Mouse (Mus musculus): ENCODE measurements around the gene 4921517D22Rik. TPM values are rescaled to one million over a fixed set of nuclear protein-coding genes. Genes with fewer than 3 reads are reported as not detected.

The 4921517D22Rik gene
- polyA plus RNA-seq, 1 experiment, result not detected

- no peak for TF ChIP-seq POLR2A (IDR thresholded peaks at IDR 0.05; ENCODE audit: insufficient read depth, low read depth, low read length)
- no peak for TF ChIP-seq CTCF (IDR thresholded peaks at IDR 0.05; ENCODE audit: insufficient read depth, low read depth, low read length)
- Histone ChIP-seq H3K27ac (ENCODE audit: insufficient read depth, low read depth, low read length) (no peak overlapping the region), H3K4me3 (ENCODE audit: insufficient read depth, low read depth, low read length) (no peak overlapping the region), H3K4me1 (ENCODE audit: control insufficient read depth, insufficient read depth, low read length) (peaks cover 3% of the 10 kb centered on the region; the same call in 1 of the 2 replicates)
- 50% methylated on average over 4 of the region's 4 CpGs for WGBS
These were observed 36.9 kb downstream of the 4921517D22Rik start for GRCm38 (mm10) chr13:59656975-59657388.

DNA sequence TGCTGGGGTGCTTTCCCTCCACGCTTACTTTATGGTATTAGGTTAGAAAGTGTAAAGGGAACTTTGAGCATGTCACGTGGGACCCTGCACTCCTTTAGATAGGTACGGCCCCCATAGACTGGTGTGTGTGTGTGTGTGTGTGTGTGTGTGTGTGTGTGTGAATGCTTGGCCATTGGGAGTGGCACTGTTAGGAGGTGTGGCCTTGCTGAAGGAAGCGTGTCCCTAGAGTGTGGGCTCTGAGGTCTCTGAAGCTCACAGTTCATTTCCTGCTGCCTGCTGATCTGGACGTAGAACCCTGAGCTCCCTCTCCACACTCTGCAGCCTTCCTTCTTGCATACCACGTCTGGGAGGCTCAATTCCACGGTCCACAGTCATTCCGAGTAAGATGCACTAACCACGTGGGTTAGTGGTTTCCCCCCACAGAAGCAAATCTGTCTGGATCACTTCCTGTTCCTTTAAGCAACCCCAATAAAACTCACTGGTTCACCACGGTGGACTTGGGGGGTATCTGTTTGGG is 37.5 kb downstream of the 4921517D22Rik start:
- Histone ChIP-seq H3K4me1 (ENCODE audit: control insufficient read depth, insufficient read depth, low read length) (peaks cover 3% of the 10 kb centered on the region; the same call in 1 of the 2 replicates), H3K4me3 (ENCODE audit: insufficient read depth, low read depth, low read length) (no peak overlapping the region), H3K27ac (ENCODE audit: insufficient read depth, low read depth, low read length) (no peak overlapping the region)
- 84% methylated on average over 10 of the region's 10 CpGs for WGBS
- TF ChIP-seq CTCF (IDR thresholded peaks at IDR 0.05; ENCODE audit: insufficient read depth, low read depth, low read length) (no peak), POLR2A (IDR thresholded peaks at IDR 0.05; ENCODE audit: insufficient read depth, low read depth, low read length) (no peak)

GRCm38 (mm10) chr13:59655718-59656315 is 38.1 kb downstream of the 4921517D22Rik start:
- TF ChIP-seq CTCF (IDR thresholded peaks at IDR 0.05; ENCODE audit: insufficient read depth, low read depth, low read length) (no peak), POLR2A (IDR thresholded peaks at IDR 0.05; ENCODE audit: insufficient read depth, low read depth, low read length) (no peak)
- Histone ChIP-seq H3K4me3 (ENCODE audit: insufficient read depth, low read depth, low read length) (no peak overlapping the region), H3K27ac (ENCODE audit: insufficient read depth, low read depth, low read length) (no peak overlapping the region), H3K4me1 (ENCODE audit: control insufficient read depth, insufficient read depth, low read length) (peaks cover 3% of the 10 kb centered on the region; the same call in 1 of the 2 replicates)
- WGBS, result 97% methylated on average over 15 of the region's 15 CpGs

- no peak for TF ChIP-seq CTCF (IDR thresholded peaks at IDR 0.05; ENCODE audit: insufficient read depth, low read depth, low read length)
- TF ChIP-seq POLR2A (IDR thresholded peaks at IDR 0.05; ENCODE audit: insufficient read depth, low read depth, low read length), result no peak
- H3K4me3 ChIP-seq (ENCODE audit: insufficient read depth, low read depth, low read length), result no peak overlapping the region
- no peak overlapping the region for H3K27ac ChIP-seq (ENCODE audit: insufficient read depth, low read depth, low read length)
- H3K4me1 ChIP-seq (ENCODE audit: control insufficient read depth, insufficient read depth, low read length), result peaks cover 3% of the 10 kb centered on the region; the same call in 1 of the 2 replicates
- WGBS, result 97% methylated on average over 5 of the region's 5 CpGs
These were observed 39.4 kb downstream of the 4921517D22Rik start for GRCm38 (mm10) chr13:59654465-59654864.

- peaks cover 3% of the 10 kb centered on the region; the same call in 1 of the 2 replicates for H3K4me1 ChIP-seq (ENCODE audit: control insufficient read depth, insufficient read depth, low read length)
- WGBS, result 92% methylated on average over 3 of the region's 3 CpGs
- TF ChIP-seq CTCF (IDR thresholded peaks at IDR 0.05; ENCODE audit: insufficient read depth, low read depth, low read length) (no peak), POLR2A (IDR thresholded peaks at IDR 0.05; ENCODE audit: insufficient read depth, low read depth, low read length) (no peak)
- H3K27ac ChIP-seq (ENCODE audit: insufficient read depth, low read depth, low read length), result no peak overlapping the region
- no peak overlapping the region for H3K4me3 ChIP-seq (ENCODE audit: insufficient read depth, low read depth, low read length)
These were observed 40.8 kb downstream of the 4921517D22Rik start for GRCm38 (mm10) chr13:59653136-59653535.

DNA sequence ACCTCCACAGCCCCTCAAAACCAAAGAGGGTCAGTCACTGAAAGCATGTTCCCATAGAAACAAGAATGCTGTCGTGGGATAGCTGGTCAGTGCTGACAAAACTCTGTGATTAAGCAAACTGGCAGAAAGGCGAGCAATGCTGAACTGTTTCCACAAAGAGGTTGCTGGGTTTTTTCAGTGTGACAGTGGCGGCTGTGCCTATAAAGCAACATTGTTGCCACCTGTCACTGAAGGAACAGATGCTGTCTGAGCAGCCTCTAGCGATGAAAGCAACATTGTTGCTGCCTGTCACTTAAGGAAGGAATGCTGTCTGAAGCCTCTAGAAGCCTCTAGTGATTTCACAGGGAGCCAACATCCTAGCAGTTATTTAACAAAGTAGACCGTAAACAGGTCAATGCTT is 41.3 kb downstream of the 4921517D22Rik start:
- Histone ChIP-seq H3K4me3 (ENCODE audit: insufficient read depth, low read depth, low read length) (no peak overlapping the region), H3K27ac (ENCODE audit: insufficient read depth, low read depth, low read length) (no peak overlapping the region), H3K4me1 (ENCODE audit: control insufficient read depth, insufficient read depth, low read length) (peaks cover 3% of the 10 kb centered on the region; the same call in 1 of the 2 replicates)
- TF ChIP-seq CTCF (IDR thresholded peaks at IDR 0.05; ENCODE audit: insufficient read depth, low read depth, low read length) (no peak), POLR2A (IDR thresholded peaks at IDR 0.05; ENCODE audit: insufficient read depth, low read depth, low read length) (no peak)
- whole genome bisulfite sequencing, result 58% methylated on average over 5 of the region's 5 CpGs

DNA sequence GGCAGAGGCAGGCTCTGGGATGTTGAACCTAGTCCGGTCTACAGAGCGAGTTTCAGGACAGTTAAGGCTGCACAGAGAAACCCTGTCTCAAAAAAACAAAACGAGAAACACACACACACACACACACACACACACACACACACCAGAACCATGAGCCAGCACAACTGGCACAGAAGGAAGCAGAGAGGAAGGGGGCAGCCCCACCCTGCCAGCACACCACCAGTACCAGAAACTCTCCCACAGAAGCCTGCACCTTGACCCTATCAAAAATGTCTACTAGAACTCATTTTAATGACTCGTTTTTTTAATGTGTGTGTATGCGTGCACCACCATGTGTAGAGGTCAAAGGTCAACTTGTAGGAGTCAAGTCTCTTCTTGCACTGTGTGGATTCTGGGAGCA is 44.1 kb downstream of the 4921517D22Rik start:
- Histone ChIP-seq H3K27ac (ENCODE audit: insufficient read depth, low read depth, low read length) (no peak overlapping the region), H3K4me1 (ENCODE audit: control insufficient read depth, insufficient read depth, low read length) (peaks cover 6% of the 10 kb centered on the region; the same call in 1 of the 2 replicates), H3K4me3 (ENCODE audit: insufficient read depth, low read depth, low read length) (no peak overlapping the region)
- TF ChIP-seq POLR2A (IDR thresholded peaks at IDR 0.05; ENCODE audit: insufficient read depth, low read depth, low read length), result no peak
- TF ChIP-seq CTCF (IDR thresholded peaks at IDR 0.05; ENCODE audit: insufficient read depth, low read depth, low read length), result no peak
- 94% methylated on average over 5 of the region's 5 CpGs for WGBS

GRCm38 (mm10) chr13:59648598-59648997 is 45.3 kb downstream of the 4921517D22Rik start:
- Histone ChIP-seq H3K27ac (ENCODE audit: insufficient read depth, low read depth, low read length) (no peak overlapping the region), H3K4me3 (ENCODE audit: insufficient read depth, low read depth, low read length) (no peak overlapping the region), H3K4me1 (ENCODE audit: control insufficient read depth, insufficient read depth, low read length) (peaks cover 6% of the 10 kb centered on the region; the same call in 1 of the 2 replicates)
- TF ChIP-seq POLR2A (IDR thresholded peaks at IDR 0.05; ENCODE audit: insufficient read depth, low read depth, low read length), result no peak
- no peak for TF ChIP-seq CTCF (IDR thresholded peaks at IDR 0.05; ENCODE audit: insufficient read depth, low read depth, low read length)
- 93% methylated on average over 6 of the region's 6 CpGs for WGBS

DNA sequence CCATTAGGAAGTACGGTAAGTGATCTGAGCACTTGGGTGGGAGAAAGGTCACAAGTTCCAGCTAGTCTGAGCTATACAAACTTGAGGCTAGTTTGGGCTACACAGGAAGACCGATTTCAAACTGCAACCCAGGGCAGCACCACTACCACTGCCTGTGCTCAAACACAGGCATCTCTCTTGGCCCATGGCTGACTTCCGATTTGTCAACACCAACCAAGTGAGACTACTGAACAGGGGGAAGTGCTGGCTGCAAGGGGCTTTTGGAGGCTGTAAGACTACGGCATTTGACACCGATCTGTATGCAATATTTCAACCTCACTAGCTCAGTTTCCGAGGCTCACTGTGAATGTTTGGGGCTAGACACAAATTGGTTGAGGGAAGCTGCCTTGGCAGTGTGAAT is 46.4 kb downstream of the 4921517D22Rik start:
- WGBS, result 93% methylated on average over 6 of the region's 6 CpGs
- Histone ChIP-seq H3K4me3 (ENCODE audit: insufficient read depth, low read depth, low read length) (no peak overlapping the region), H3K27ac (ENCODE audit: insufficient read depth, low read depth, low read length) (no peak overlapping the region), H3K4me1 (ENCODE audit: control insufficient read depth, insufficient read depth, low read length) (peaks cover 6% of the 10 kb centered on the region; the same call in 1 of the 2 replicates)
- TF ChIP-seq POLR2A (IDR thresholded peaks at IDR 0.05; ENCODE audit: insufficient read depth, low read depth, low read length), result no peak
- TF ChIP-seq CTCF (IDR thresholded peaks at IDR 0.05; ENCODE audit: insufficient read depth, low read depth, low read length), result no peak

All from olfactory bulb, adult 2 months (tissue).